Mouse (Mus musculus) lung, adult 2 months (tissue): Measurements from ENCODE around the gene Acoxl.

Source experiments
- CTCF ChIP-seq: fragments of 200-500 bp; IDR thresholded peaks from 2 replicates; pipeline ENCODE4 v1.5.1; 2011; ENCODE audit warnings: mild to moderate bottlenecking, low read length, control low read depth; ENCODE audit not compliant: insufficient read depth
- POLR2A ChIP-seq: fragments of 200-500 bp; IDR thresholded peaks from 2 replicates; pipeline ENCODE4 v1.6.1; 2011; ENCODE audit warnings: low read depth, mild to moderate bottlenecking, control low read depth, low read length, borderline replicate concordance; ENCODE audit errors: extremely low read depth

DNA sequence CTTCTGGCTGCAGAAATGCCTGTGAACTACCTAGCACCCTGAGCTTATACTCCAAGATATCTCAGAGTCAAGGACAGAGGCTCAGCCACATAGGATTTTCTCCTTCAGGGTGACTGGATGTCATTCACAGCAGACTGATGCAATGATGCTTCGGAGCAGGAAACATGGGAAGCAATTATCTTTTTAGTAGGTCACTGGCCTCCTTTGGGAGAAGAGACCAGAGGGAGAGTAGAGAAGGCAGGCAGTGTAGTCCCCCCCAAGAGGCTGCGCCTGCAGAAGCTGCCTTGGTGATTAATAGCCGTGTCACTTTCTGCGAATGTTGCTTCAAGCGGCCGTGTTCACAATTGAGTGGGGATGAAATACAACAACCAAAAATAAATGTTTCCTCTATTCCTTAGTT, 121.9 kb downstream of the Acoxl start:
- TF ChIP-seq CTCF (no peak), POLR2A (no peak)
